Mouse (Mus musculus): ENCODE data around the gene Napsa. TPM values are rescaled to one million over a fixed set of nuclear protein-coding genes. Genes with fewer than 3 reads are reported as not detected.

The Napsa gene
- total RNA-seq, 1 experiment = 13.7 TPM

GRCm38 (mm10) chr7:44543071-44543470 lies 29.1 kb upstream of the Napsa start:
- no peaks in the 10 kb centered on the region for H3K9me3 ChIP-seq (ENCODE audit: control insufficient read depth, insufficient read depth, low read depth, low read length)
- H3K36me3 ChIP-seq (ENCODE audit: control insufficient read depth, insufficient read depth, low read length, poor library complexity, severe bottlenecking) = peaks cover 49% of the 10 kb centered on the region
- no peak for TF ChIP-seq CHD2 (IDR thresholded peaks at IDR 0.05; ENCODE audit: low read depth, low read length)
- no peak for DNase-seq (ENCODE audit: low read depth, low spot score)
- peaks cover 2 to 25% of the 10 kb centered on the region in 2 experiments; a peak in 2 of 4 replicates for H3K4me1 ChIP-seq (ENCODE audit: control insufficient read depth in 2 of 2, insufficient read depth in 2 of 2, low read length in 2 of 2, poor library complexity in 1 of 2)
- no peak overlapping the region for H3K27ac ChIP-seq (ENCODE audit: insufficient read depth, low read depth, low read length, poor library complexity, severe bottlenecking)
- no peak overlapping the region for H3K4me3 ChIP-seq (ENCODE audit: insufficient read depth in 1 of 2, low read depth in 1 of 2, low read length in 2 of 2, poor library complexity in 1 of 2, severe bottlenecking in 1 of 2)
- H3K9ac ChIP-seq (ENCODE audit: insufficient read depth, low read depth, low read length, poor library complexity, severe bottlenecking) = no peak overlapping the region
- in situ Hi-C loops (cut with MboI; ENCODE audit: low sequenced_read_pairs in 2 of 2, unreplicated experiment in 2 of 2) = no loop called here

- H3K4me3 ChIP-seq (ENCODE audit: insufficient read depth in 1 of 2, low read depth in 1 of 2, low read length in 2 of 2, poor library complexity in 1 of 2, severe bottlenecking in 1 of 2) = no peak overlapping the region
- no peak overlapping the region for H3K27ac ChIP-seq (ENCODE audit: insufficient read depth, low read depth, low read length, poor library complexity, severe bottlenecking)
- no peak for DNase-seq (ENCODE audit: low read depth, low spot score)
- in situ Hi-C loops (cut with MboI; ENCODE audit: low sequenced_read_pairs in 2 of 2, unreplicated experiment in 2 of 2) = no loop called here
- H3K9me3 ChIP-seq (ENCODE audit: control insufficient read depth, insufficient read depth, low read depth, low read length) = no peaks in the 10 kb centered on the region
- no peak overlapping the region for H3K9ac ChIP-seq (ENCODE audit: insufficient read depth, low read depth, low read length, poor library complexity, severe bottlenecking)
- peaks cover 34% of the 10 kb centered on the region for H3K36me3 ChIP-seq (ENCODE audit: control insufficient read depth, insufficient read depth, low read length, poor library complexity, severe bottlenecking)
- TF ChIP-seq ZNF384 (IDR thresholded peaks at IDR 0.05; ENCODE audit: low read depth, low read length) (no peak), ZC3H11A (IDR thresholded peaks at IDR 0.05; ENCODE audit: borderline replicate concordance, low read depth, low read length) (no peak), MAFK (IDR thresholded peaks at IDR 0.05; ENCODE audit: insufficient read depth, low read depth, low read length) (no peak)
- H3K4me1 ChIP-seq (ENCODE audit: control insufficient read depth in 2 of 2, insufficient read depth in 2 of 2, low read length in 2 of 2, poor library complexity in 1 of 2) = peaks cover 2 to 17% of the 10 kb centered on the region in 2 experiments; a peak in 2 of 4 replicates
Observed at GRCm38 (mm10) chr7:44546274-44546673, 25.9 kb upstream of the Napsa start.

GRCm38 (mm10) chr7:44547041-44547440 lies 25.1 kb upstream of the Napsa start:
- H3K27ac ChIP-seq (ENCODE audit: insufficient read depth, low read depth, low read length, poor library complexity, severe bottlenecking) = no peak overlapping the region
- no peak overlapping the region for H3K4me3 ChIP-seq (ENCODE audit: insufficient read depth in 1 of 2, low read depth in 1 of 2, low read length in 2 of 2, poor library complexity in 1 of 2, severe bottlenecking in 1 of 2)
- no peak for DNase-seq (ENCODE audit: low read depth, low spot score)
- TF ChIP-seq ZNF384 (IDR thresholded peaks at IDR 0.05; ENCODE audit: low read depth, low read length) (no peak), HCFC1 (IDR thresholded peaks at IDR 0.05; ENCODE audit: borderline replicate concordance, insufficient read depth, low read length) (no peak), ZC3H11A (IDR thresholded peaks at IDR 0.05; ENCODE audit: borderline replicate concordance, low read depth, low read length) (no peak), MAFK (IDR thresholded peaks at IDR 0.05; ENCODE audit: insufficient read depth, low read depth, low read length) (no peak), CHD2 (IDR thresholded peaks at IDR 0.05; ENCODE audit: low read depth, low read length) (no peak)
- in situ Hi-C loops (cut with MboI; ENCODE audit: low sequenced_read_pairs in 2 of 2, unreplicated experiment in 2 of 2) = no loop called here
- peaks cover 32% of the 10 kb centered on the region for H3K36me3 ChIP-seq (ENCODE audit: control insufficient read depth, insufficient read depth, low read length, poor library complexity, severe bottlenecking)
- H3K9ac ChIP-seq (ENCODE audit: insufficient read depth, low read depth, low read length, poor library complexity, severe bottlenecking) = no peak overlapping the region
- H3K9me3 ChIP-seq (ENCODE audit: control insufficient read depth, insufficient read depth, low read depth, low read length) = no peaks in the 10 kb centered on the region
- H3K4me1 ChIP-seq (ENCODE audit: control insufficient read depth in 2 of 2, insufficient read depth in 2 of 2, low read length in 2 of 2, poor library complexity in 1 of 2) = peaks cover 2 to 17% of the 10 kb centered on the region in 2 experiments; a peak in 2 of 4 replicates

GRCm38 (mm10) chr7:44547725-44548124 lies 24.5 kb upstream of the Napsa start:
- in situ Hi-C loops (cut with MboI; ENCODE audit: low sequenced_read_pairs in 2 of 2, unreplicated experiment in 2 of 2) = no loop called here
- TF ChIP-seq ZC3H11A (IDR thresholded peaks at IDR 0.05; ENCODE audit: borderline replicate concordance, low read depth, low read length) (no peak), CHD2 (IDR thresholded peaks at IDR 0.05; ENCODE audit: low read depth, low read length) (no peak), ZNF384 (IDR thresholded peaks at IDR 0.05; ENCODE audit: low read depth, low read length) (no peak), MAFK (IDR thresholded peaks at IDR 0.05; ENCODE audit: insufficient read depth, low read depth, low read length) (no peak), HCFC1 (IDR thresholded peaks at IDR 0.05; ENCODE audit: borderline replicate concordance, insufficient read depth, low read length) (no peak)
- H3K4me1 ChIP-seq (ENCODE audit: control insufficient read depth in 2 of 2, insufficient read depth in 2 of 2, low read length in 2 of 2, poor library complexity in 1 of 2) = peaks cover 2 to 19% of the 10 kb centered on the region in 2 experiments; a peak in 1 of 4 replicates
- H3K9me3 ChIP-seq (ENCODE audit: control insufficient read depth, insufficient read depth, low read depth, low read length) = no peaks in the 10 kb centered on the region
- H3K9ac ChIP-seq (ENCODE audit: insufficient read depth, low read depth, low read length, poor library complexity, severe bottlenecking) = peak overlapping the region; percentile 92
- DNase-seq (ENCODE audit: low read depth, low spot score) = no peak
- peaks cover 27% of the 10 kb centered on the region; the same call in 1 of the 2 replicates for H3K36me3 ChIP-seq (ENCODE audit: control insufficient read depth, insufficient read depth, low read length, poor library complexity, severe bottlenecking)
- H3K4me3 ChIP-seq (ENCODE audit: insufficient read depth in 1 of 2, low read depth in 1 of 2, low read length in 2 of 2, poor library complexity in 1 of 2, severe bottlenecking in 1 of 2) = peak overlapping the region; percentile 83 to 89
- no peak overlapping the region for H3K27ac ChIP-seq (ENCODE audit: insufficient read depth, low read depth, low read length, poor library complexity, severe bottlenecking)

GRCm38 (mm10) chr7:44548497-44549087 lies 23.6 kb upstream of the Napsa start, which contains the start of gene Pold1:
Pold1 (minus strand) TSS chr7:44548849.
- H3K36me3 ChIP-seq (ENCODE audit: control insufficient read depth, insufficient read depth, low read length, poor library complexity, severe bottlenecking) = peaks cover 26% of the 10 kb centered on the region; the same call in 1 of the 2 replicates
- peak within 1 kb of the TSS; percentile 68 for H3K27ac ChIP-seq (ENCODE audit: insufficient read depth, low read depth, low read length, poor library complexity, severe bottlenecking)
- TF ChIP-seq MAFK (IDR thresholded peaks at IDR 0.05; ENCODE audit: insufficient read depth, low read depth, low read length) (no peak), CHD2 (IDR thresholded peaks at IDR 0.05; ENCODE audit: low read depth, low read length) (no peak), ZNF384 (IDR thresholded peaks at IDR 0.05; ENCODE audit: low read depth, low read length) (no peak), ZC3H11A (IDR thresholded peaks at IDR 0.05; ENCODE audit: borderline replicate concordance, low read depth, low read length) (no peak), HCFC1 (IDR thresholded peaks at IDR 0.05; ENCODE audit: borderline replicate concordance, insufficient read depth, low read length) (no peak)
- in situ Hi-C loops (cut with MboI; ENCODE audit: low sequenced_read_pairs in 2 of 2, unreplicated experiment in 2 of 2) = no loop called here
- peak within 1 kb of the TSS; percentile 83 to 89 for H3K4me3 ChIP-seq (ENCODE audit: insufficient read depth in 1 of 2, low read depth in 1 of 2, low read length in 2 of 2, poor library complexity in 1 of 2, severe bottlenecking in 1 of 2)
- H3K9me3 ChIP-seq (ENCODE audit: control insufficient read depth, insufficient read depth, low read depth, low read length) = no peaks in the 10 kb centered on the region
- H3K9ac ChIP-seq (ENCODE audit: insufficient read depth, low read depth, low read length, poor library complexity, severe bottlenecking) = peak within 1 kb of the TSS; percentile 92
- peaks cover 2 to 16% of the 10 kb centered on the region in 2 experiments; a peak in 1 of 4 replicates for H3K4me1 ChIP-seq (ENCODE audit: control insufficient read depth in 2 of 2, insufficient read depth in 2 of 2, low read length in 2 of 2, poor library complexity in 1 of 2)
- DNase-seq (ENCODE audit: low read depth, low spot score) = peak; percentile 100
